Mouse (Mus musculus) neural tube, embryonic 15.5 days (tissue): ENCODE data around the gene Traf1. TPM values are rescaled to one million over a fixed set of nuclear protein-coding genes. Genes with fewer than 3 reads are reported as not detected.
A peak's percentile ranks its signal among the peaks of the same experiment; 100 is the strongest.

Experiments
- ATAC-seq: fragments of 200-750 bp; cut with Nextera tagmentation; 2 replicates; pipeline ENCODE4 v1.8.0; 2017; ENCODE audit warnings: mild to moderate bottlenecking, moderate TSS enrichment, moderate library complexity; ENCODE audit not compliant: low FRiP score
- H3K27ac ChIP-seq: fragments of 300-500 bp; sonication (generic); replicated peaks from 2 replicates; pipeline ENCODE4 v1.5.1; 2015; ENCODE audit warnings: mild to moderate bottlenecking, inconsistent platforms
- H3K27me3 ChIP-seq: fragments of 300-500 bp; sonication (generic); replicated peaks from 2 replicates; pipeline ENCODE4 v1.6.1; 2015; ENCODE audit warnings: inconsistent platforms
- H3K36me3 ChIP-seq: fragments of 300-500 bp; sonication (generic); 2 replicates; pipeline ENCODE4 v1.6.1; 2015; ENCODE audit warnings: inconsistent platforms
- H3K4me1 ChIP-seq: fragments of 300-500 bp; sonication (generic); 2 replicates; pipeline ENCODE4 v1.6.1; 2015; ENCODE audit warnings: inconsistent platforms
- H3K4me2 ChIP-seq: fragments of 300-500 bp; sonication (generic); 2 replicates; pipeline ENCODE4 v1.6.1; 2015; ENCODE audit warnings: inconsistent platforms, mild to moderate bottlenecking, moderate library complexity
- H3K4me3 ChIP-seq: fragments of 300-500 bp; sonication (generic); replicated peaks from 2 replicates; pipeline ENCODE4 v1.5.1; 2015; ENCODE audit warnings: mild to moderate bottlenecking, inconsistent platforms
- H3K9ac ChIP-seq: fragments of 300-500 bp; sonication (generic); replicated peaks from 2 replicates; pipeline ENCODE4 v1.6.1; 2015; ENCODE audit warnings: mild to moderate bottlenecking, inconsistent platforms
- H3K9me3 ChIP-seq: fragments of 300-500 bp; sonication (generic); replicated peaks from 2 replicates; pipeline ENCODE4 v1.6.1; 2016; ENCODE audit warnings: inconsistent platforms
- WGBS: fragments of 180-500 bp; shearing (Covaris S2); methylation state at CpG from one replicate; pipeline ENCODE4 v1.1.7; 2015; ENCODE audit warnings: mixed read lengths; 5-methylcytosine and 5-hydroxymethylcytosine counted together
- polyA plus RNA-seq: library from polyadenylated mRNA; unstranded; fragments of >200 nt; fragmentation: Nextera tagmentation; extraction: Ambion mirVana; gene quantifications from 2 replicates; pipeline ENCODE4 v1.2.1, GENCODE M21; 2015

Gene Traf1
- polyA plus RNA-seq, 1 experiment from 2014 or later: 3.9 TPM

- Histone ChIP-seq H3K36me3 (no peaks in the 10 kb centered on the region), H3K9ac (no peak overlapping the region), H3K4me3 (no peak overlapping the region), H3K27me3 (peaks cover 10% of the 10 kb centered on the region), H3K4me1 (peaks cover 18% of the 10 kb centered on the region), H3K4me2 (no peak overlapping the region), H3K9me3 (no peaks in the 10 kb centered on the region), H3K27ac (no peak overlapping the region)
- WGBS: 42% methylated on average over 12 of the region's 12 CpGs
- no peak for ATAC-seq
Measured at GRCm38 (mm10) chr2:34906861-34907604, 54.5 kb downstream of the Traf1 start.

- no peak for ATAC-seq
- Histone ChIP-seq H3K4me1 (peaks cover 18% of the 10 kb centered on the region), H3K9ac (no peak overlapping the region), H3K27me3 (peaks cover 4% of the 10 kb centered on the region), H3K4me3 (no peak overlapping the region), H3K4me2 (no peak overlapping the region), H3K9me3 (no peaks in the 10 kb centered on the region), H3K36me3 (no peaks in the 10 kb centered on the region), H3K27ac (no peak overlapping the region)
- WGBS: 66% methylated on average over 6 of the region's 6 CpGs
Measured at GRCm38 (mm10) chr2:34906426-34906825, 55.1 kb downstream of the Traf1 start.

- ATAC-seq: peak; percentile 97
- H3K27me3 ChIP-seq: no peaks in the 10 kb centered on the region; the same call in 1 of the 2 replicates
- peak overlapping the region; percentile 73 for H3K4me2 ChIP-seq
- WGBS: 1% methylated on average over 34 of the region's 34 CpGs
- H3K36me3 ChIP-seq: no peaks in the 10 kb centered on the region
- H3K27ac ChIP-seq: peak overlapping the region; percentile 89
- H3K9ac ChIP-seq: peak overlapping the region; percentile 48
- H3K4me3 ChIP-seq: peak overlapping the region; percentile 44
- H3K9me3 ChIP-seq: no peaks in the 10 kb centered on the region
- H3K4me1 ChIP-seq: peaks cover 18% of the 10 kb centered on the region
Measured at GRCm38 (mm10) chr2:34904849-34905542, 56.6 kb downstream of the Traf1 start.

GRCm38 (mm10) chr2:34903652-34904405 is 57.7 kb downstream of the Traf1 start:
- H3K4me1 ChIP-seq: peaks cover 18% of the 10 kb centered on the region
- no peak for ATAC-seq
- peak overlapping the region; percentile 73 for H3K4me2 ChIP-seq
- H3K9me3 ChIP-seq: no peaks in the 10 kb centered on the region
- H3K27ac ChIP-seq: peak overlapping the region; percentile 89
- peak overlapping the region; percentile 44 for H3K4me3 ChIP-seq
- no peaks in the 10 kb centered on the region for H3K36me3 ChIP-seq
- 67% methylated on average over 4 of the region's 4 CpGs for WGBS
- no peak overlapping the region for H3K9ac ChIP-seq
- no peaks in the 10 kb centered on the region; the same call in 1 of the 2 replicates for H3K27me3 ChIP-seq

- no peaks in the 10 kb centered on the region; the same call in 1 of the 2 replicates for H3K27me3 ChIP-seq
- H3K4me2 ChIP-seq: no peak overlapping the region
- WGBS: 89% methylated on average over 7 of the region's 7 CpGs
- ATAC-seq: no peak
- H3K9me3 ChIP-seq: no peaks in the 10 kb centered on the region
- no peak overlapping the region for H3K9ac ChIP-seq
- peaks cover 18% of the 10 kb centered on the region for H3K4me1 ChIP-seq
- no peaks in the 10 kb centered on the region for H3K36me3 ChIP-seq
- H3K4me3 ChIP-seq: no peak overlapping the region
- H3K27ac ChIP-seq: no peak overlapping the region
Measured at GRCm38 (mm10) chr2:34903191-34903590, 58.4 kb downstream of the Traf1 start.

GRCm38 (mm10) chr2:34902731-34903130 is 58.8 kb downstream of the Traf1 start:
- WGBS: 94% methylated on average over 6 of the region's 6 CpGs
- no peak for ATAC-seq
- no peak overlapping the region for H3K4me2 ChIP-seq
- H3K9ac ChIP-seq: no peak overlapping the region
- peaks cover 18% of the 10 kb centered on the region for H3K4me1 ChIP-seq
- H3K36me3 ChIP-seq: no peaks in the 10 kb centered on the region
- no peaks in the 10 kb centered on the region; the same call in 1 of the 2 replicates for H3K27me3 ChIP-seq
- no peaks in the 10 kb centered on the region for H3K9me3 ChIP-seq
- H3K27ac ChIP-seq: no peak overlapping the region
- no peak overlapping the region for H3K4me3 ChIP-seq

- Histone ChIP-seq H3K4me2 (no peak overlapping the region), H3K36me3 (no peaks in the 10 kb centered on the region), H3K9ac (no peak overlapping the region), H3K27ac (no peak overlapping the region), H3K4me1 (peaks cover 17% of the 10 kb centered on the region), H3K9me3 (no peaks in the 10 kb centered on the region), H3K27me3 (no peaks in the 10 kb centered on the region), H3K4me3 (no peak overlapping the region)
- 71% methylated on average over 4 of the region's 4 CpGs for WGBS
- no peak for ATAC-seq
Measured at GRCm38 (mm10) chr2:34901726-34902125, 59.8 kb downstream of the Traf1 start.

GRCm38 (mm10) chr2:34900412-34900811 is 61.2 kb downstream of the Traf1 start:
- no peaks in the 10 kb centered on the region for H3K27me3 ChIP-seq

GRCm38 (mm10) chr2:34899682-34900081 is 61.9 kb downstream of the Traf1 start:
- 84% methylated on average over 11 of the region's 11 CpGs for WGBS

More at GRCm38 (mm10) chr2:34900412-34900811, 61.2 kb downstream of the Traf1 start:
- Histone ChIP-seq H3K27ac (no peak overlapping the region), H3K9ac (no peak overlapping the region), H3K4me3 (no peak overlapping the region), H3K4me1 (peaks cover 14% of the 10 kb centered on the region), H3K9me3 (no peaks in the 10 kb centered on the region), H3K4me2 (no peak overlapping the region), H3K36me3 (no peaks in the 10 kb centered on the region)
- WGBS: 71% methylated on average over 1 of the region's 1 CpGs
- no peak for ATAC-seq

GRCm38 (mm10) chr2:34897820-34898219 is 63.8 kb downstream of the Traf1 start:
- H3K9ac ChIP-seq: no peak overlapping the region
- H3K27ac ChIP-seq: no peak overlapping the region
- no peak overlapping the region for H3K4me3 ChIP-seq
- H3K4me1 ChIP-seq: no peaks in the 10 kb centered on the region
- no peak for ATAC-seq
- no peak overlapping the region for H3K4me2 ChIP-seq
- H3K36me3 ChIP-seq: no peaks in the 10 kb centered on the region
- H3K9me3 ChIP-seq: no peaks in the 10 kb centered on the region
- H3K27me3 ChIP-seq: no peaks in the 10 kb centered on the region
- WGBS: 22% methylated on average over 10 of the region's 10 CpGs

More at GRCm38 (mm10) chr2:34899682-34900081, 61.9 kb downstream of the Traf1 start:
- ATAC-seq: no peak
- H3K9me3 ChIP-seq: no peaks in the 10 kb centered on the region
- H3K4me1 ChIP-seq: peaks cover 10% of the 10 kb centered on the region
- H3K9ac ChIP-seq: no peak overlapping the region
- H3K27me3 ChIP-seq: no peaks in the 10 kb centered on the region
- H3K4me3 ChIP-seq: no peak overlapping the region
- H3K27ac ChIP-seq: no peak overlapping the region
- H3K36me3 ChIP-seq: no peaks in the 10 kb centered on the region
- H3K4me2 ChIP-seq: no peak overlapping the region

GRCm38 (mm10) chr2:34896821-34897460 is 64.6 kb downstream of the Traf1 start:
- H3K27ac ChIP-seq: no peak overlapping the region
- no peak overlapping the region for H3K4me2 ChIP-seq
- 85% methylated on average over 17 of the region's 17 CpGs for WGBS
- H3K36me3 ChIP-seq: no peaks in the 10 kb centered on the region
- no peaks in the 10 kb centered on the region for H3K27me3 ChIP-seq
- H3K9me3 ChIP-seq: no peaks in the 10 kb centered on the region
- H3K9ac ChIP-seq: no peak overlapping the region
- ATAC-seq: no peak
- no peaks in the 10 kb centered on the region for H3K4me1 ChIP-seq
- no peak overlapping the region for H3K4me3 ChIP-seq
